Mouse (Mus musculus) embryo, embryonic 10.5 days (tissue): ENCODE data around the gene Pard6b.
A peak's percentile ranks its signal among the peaks of the same experiment; 100 is the strongest.

ENCODE experiments used
- DNase-seq: peaks from one replicate; pipeline ENCODE4 v3.0.0-alpha.2; 2015; ENCODE audit warnings: low spot score

Pard6b gene

GRCm38 (mm10) chr2:168059200-168059790 is 21.5 kb upstream of the Pard6b start:
- DNase-seq, result no peak

GRCm38 (mm10) chr2:168063712-168064111 is 17.1 kb upstream of the Pard6b start:
- no peak for DNase-seq

GRCm38 (mm10) chr2:168065511-168065910 is 15.3 kb upstream of the Pard6b start:
- DNase-seq, result no peak

DNA sequence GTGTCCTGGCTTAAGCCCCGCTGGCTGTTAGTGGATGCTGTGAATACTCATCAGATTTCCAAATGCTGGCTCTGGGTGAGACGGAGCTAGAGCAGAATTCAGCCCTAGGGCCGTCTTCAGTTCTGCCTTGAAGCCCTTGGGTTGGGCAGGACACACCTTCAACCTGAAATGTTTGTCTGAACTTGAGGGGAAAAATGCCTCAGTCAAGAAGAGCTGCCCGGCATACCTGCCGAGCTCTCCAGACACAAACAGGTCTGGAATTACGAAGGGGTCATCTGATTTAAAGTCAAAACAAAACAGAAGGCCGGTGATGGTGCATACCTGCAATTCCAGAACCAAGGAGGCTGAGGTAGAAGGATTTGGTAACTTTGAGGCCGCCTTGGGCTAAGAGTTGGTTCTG is 14.0 kb upstream of the Pard6b start:
- DNase-seq, result no peak

DNA sequence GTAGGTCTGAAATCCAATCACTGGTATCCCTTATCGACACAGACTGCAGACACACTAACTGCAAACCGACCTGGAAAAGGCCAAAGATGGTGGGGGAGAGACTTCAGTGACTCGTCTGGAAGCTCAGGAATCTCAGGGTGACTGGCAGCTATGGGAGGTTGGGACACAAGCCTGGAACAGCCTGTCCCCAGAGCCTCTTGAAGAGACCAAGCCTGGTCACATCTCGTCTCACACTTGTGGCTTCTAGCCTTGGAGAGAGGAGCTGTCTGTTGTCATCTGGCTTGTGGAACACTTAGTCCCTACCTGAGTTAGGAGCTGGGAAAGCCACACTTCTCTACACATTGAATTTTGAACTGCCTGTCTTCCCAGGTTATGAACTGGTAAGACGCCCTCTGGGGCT is 10.4 kb upstream of the Pard6b start:
- no peak for DNase-seq

DNA sequence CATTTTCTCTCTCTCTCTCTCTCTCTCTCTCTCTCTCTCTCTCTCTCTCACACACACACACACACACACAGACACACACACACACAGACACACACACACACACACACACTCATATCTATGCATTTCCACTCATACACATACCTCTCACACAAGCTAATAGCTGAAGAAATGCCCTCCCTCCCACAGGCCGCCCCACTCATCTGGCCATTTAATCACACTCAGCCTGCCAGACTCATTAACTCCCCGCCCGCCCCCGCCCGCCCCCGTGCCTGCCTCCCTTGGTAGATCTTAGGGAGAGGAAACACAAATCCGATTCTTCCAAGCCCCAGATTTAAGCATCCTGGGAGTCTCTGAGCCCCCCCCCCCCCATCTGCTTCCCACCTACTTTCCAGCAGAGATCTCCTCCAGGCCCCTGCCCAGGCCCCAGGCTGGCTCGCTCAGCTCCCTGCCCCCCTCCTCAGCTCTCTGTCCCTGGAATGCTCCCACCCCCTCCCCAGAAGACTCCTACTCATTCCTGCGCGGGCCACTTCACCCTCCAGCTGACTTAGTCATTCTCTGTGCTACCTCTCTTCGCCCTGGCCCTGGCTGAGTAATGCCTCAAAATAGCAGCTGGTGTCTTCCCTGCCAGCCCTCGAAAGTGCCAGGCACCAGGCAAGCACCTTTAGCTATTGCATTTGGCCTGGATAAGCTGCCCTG is 8.2 kb upstream of the Pard6b start:
- DNase-seq, result peak; percentile 57

DNA sequence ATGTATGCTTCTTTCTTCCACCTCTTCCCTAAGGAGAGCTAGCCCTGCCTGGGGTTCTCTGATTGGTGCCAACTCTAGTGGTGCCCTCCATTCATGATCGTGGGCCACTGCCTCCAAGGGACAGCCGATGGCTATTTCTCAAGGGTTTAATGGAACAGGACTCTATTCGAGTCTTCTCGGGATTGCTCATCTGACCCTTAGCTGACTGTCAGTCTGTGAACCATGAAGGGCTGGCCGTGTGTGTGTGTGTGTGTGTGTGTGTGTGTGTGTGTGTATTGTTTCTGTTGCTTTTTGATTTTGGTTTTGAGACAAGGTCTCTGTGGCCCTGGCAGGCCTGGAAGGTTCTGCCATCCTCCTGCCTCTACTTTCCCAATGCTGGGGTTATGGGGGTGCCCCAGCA is 7.1 kb upstream of the Pard6b start:
- DNase-seq, result no peak

DNA sequence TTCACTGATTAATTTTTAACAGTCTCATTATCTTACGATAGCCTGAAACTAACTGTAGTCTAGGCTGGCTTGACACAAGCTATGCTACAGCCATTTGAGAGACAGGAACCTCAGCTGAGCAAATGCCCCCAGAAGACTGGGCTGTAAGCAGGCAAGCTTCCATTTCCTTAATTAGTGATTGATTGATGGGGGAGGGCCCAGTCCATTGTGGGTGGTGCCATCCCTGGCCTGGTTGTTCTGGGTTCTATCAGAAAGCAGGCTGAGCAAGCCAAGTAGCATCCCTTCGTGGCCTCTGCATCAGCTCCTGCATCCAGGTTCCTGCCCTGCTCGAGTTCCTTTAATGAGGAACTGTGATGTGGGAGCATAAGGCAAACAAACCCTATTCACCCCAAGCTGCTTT is 6.3 kb upstream of the Pard6b start:
- peak; percentile 9 for DNase-seq

DNA sequence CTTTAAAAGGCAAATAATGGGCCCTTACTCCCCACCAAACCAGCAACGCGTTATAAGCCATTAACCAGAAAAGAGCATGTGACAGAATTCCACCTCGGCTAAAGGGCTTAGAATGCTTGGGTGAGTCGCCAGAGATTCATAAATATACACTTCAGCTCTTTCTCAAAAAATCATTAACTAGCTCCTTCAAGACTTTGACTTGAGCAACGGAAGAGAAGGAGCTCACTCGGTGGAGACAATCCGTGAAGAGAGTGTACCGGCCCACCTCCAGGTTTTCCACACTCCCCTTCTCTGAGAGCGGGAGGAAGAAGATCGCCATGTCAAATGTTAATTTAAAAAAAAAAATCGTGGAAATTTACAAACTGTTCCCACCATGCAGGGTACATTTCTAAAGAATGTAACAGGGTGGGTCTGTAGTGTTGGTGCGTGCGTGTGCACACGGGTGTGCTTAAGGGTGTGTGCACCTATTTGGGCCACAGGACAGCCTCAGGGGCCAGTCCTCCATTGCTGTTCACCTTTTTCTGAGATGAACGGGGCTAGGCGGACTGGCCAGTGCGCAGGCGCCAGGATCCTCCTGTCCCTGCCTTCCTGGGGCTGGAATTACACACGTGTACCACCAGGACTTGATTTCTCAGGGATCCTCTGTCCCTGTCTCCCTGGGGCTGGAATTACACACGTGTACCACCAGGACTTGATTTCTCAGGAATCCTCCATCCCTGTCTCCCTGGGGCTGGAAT is 3.8 kb upstream of the Pard6b start:
- no peak for DNase-seq

DNA sequence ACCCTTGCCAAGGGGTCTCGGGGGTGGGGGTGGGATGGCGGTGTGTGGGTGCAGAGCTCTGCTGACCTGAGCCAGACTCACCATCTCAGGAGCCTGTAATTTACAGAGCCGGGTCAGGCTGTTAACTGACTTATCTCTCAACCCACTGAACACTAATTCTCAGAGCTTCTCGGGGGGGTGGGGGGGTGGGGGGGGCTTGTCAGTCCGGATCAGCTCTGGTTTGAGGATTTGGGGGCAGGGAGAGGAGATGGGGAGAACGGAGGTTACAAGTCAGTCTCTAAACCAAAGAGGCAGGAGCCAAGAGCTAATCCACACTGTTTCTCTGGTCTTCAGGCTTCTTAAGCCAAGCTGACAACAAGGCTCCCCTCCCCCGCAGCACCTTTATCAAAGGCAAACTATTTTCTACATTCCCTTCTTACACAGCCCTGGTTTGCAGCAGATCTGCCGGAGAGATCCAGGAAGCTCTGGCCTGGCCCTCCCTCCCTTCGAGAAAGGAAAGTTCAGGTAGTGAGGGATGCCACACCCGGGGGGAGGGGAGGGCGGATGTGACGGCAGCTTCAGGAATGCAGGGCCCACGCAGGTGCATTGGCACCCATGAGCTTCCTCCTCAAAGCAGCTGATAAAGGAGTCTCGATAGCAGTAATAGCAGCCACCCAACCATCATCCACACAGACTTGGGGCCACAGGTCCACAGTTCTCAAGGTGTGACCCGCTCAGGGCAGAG is 2.5 kb upstream of the Pard6b start:
- no peak for DNase-seq

DNA sequence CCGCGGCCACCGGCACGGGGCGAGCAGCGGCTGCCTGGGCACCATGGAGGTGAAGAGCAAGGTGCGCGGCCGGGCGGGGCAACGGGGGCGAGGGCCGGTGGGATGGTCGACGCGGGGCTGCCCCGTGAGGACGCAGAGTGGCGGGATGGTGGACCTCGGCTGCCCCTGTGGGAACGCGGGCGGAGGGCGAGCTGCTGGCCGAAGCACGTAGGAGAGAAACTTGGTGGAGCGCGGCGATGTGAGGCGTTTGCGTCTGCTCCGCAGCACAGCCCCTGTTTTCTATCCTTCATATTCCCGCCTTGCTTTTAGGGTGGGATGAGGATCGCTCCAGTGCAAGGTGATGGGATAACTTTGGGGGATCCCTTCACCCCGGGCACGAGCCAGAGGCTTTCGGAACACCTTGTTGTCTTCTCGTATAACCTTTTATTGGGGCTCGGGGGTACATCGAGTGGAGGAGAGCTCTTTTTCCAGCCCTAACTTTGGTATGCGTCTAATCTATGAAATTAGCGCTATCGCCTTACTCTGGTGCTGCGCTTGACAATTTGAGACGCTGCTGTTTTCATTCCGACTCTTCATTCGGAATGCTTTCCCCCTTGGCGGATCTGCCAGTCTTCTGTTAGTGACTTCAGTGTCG is 612 bp downstream of the Pard6b start:
- DNase-seq, result peak; percentile 55

DNA sequence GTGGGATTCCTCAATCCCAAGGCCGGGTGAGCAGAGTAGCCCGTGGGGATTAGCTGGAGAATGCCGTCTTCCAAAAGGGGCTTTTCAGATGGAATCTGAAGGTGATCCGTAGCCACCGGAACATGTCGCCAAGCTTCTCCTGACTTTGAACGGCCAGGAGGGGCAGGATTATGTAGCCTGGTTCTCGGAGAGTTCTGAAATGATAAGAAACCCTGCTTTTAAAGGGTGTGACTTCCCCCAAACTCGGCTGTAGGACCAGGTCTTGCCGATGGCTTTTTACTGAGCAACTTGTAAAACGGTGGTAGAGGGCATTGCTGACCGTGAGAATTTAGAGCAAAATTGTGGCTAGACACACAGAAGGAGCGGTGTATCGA is 1.1 kb downstream of the Pard6b start:
- DNase-seq, result peak; percentile 42

- DNase-seq, result no peak
Measured at GRCm38 (mm10) chr2:168083593-168083992, 2.8 kb downstream of the Pard6b start.

- DNase-seq, result no peak
Measured at GRCm38 (mm10) chr2:168084228-168084627, 3.4 kb downstream of the Pard6b start.

DNA sequence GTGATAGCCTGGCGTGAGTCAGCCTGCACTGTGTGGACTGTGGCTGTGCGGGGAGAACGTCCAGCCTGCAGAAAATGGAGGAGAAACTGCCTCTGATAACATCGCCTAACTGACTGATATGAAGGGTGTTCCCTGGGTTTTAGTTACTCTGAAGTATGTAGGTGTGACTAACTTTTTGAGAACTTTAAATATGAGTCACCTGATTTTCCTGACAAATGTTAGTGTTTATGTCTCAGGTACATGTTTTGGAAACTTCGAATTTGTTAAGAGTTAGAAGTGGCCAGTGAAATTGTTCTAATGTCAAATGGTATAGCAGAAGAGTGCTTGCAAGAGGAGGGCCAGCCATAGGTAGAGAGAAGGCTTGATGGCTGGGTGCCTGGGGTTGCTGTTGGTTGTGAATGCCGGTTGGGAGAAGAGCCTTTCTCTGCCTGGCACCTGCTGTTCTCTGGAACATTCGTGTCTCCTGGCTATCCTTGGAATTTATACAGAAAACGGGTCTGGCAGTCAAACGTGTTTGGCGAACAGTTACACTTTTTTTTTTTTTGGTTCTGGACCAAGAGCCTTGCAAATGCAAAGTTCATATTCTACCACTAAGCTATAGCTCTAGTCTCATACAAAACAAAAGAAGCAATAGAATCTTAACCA is 4.9 kb downstream of the Pard6b start:
- DNase-seq, result no peak

DNA sequence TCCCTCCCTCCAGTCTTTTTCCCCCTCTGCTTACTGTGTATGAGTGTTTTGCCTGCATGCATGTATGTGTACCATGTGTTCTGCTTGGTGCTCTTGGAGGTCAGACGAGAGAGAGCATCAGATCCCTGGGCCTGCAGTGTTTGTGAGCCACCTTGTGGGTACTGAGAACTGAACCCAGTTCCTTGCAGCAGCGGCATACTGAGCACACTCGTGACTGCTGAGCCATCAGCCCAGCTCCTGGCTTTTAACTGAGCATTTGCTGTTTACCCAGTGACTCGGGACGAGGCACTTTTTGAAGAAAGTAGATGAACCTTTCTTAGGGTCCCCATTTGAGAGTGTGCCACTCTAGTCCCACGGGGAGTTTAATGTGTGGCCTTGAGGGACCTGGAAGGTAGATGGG is 5.5 kb downstream of the Pard6b start:
- no peak for DNase-seq

DNA sequence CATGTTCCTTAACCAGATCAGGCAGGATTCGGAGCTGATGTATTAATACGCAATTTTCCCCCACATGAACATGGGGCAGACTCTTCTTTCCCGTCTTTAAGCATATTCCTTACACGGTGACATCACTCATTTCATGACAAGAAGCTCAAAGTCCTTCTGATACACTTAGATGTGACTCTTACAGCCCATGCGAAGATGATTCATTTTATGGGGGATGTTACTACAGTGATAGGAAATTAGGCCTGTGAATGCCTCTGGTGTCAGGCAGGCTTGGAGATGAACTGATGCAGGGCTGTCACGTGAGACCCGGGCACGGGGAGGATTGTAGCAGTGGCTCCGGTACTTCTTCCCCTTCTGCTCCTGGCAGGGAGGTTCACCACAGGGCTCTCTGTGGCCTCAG is 6.0 kb downstream of the Pard6b start:
- no peak for DNase-seq

DNA sequence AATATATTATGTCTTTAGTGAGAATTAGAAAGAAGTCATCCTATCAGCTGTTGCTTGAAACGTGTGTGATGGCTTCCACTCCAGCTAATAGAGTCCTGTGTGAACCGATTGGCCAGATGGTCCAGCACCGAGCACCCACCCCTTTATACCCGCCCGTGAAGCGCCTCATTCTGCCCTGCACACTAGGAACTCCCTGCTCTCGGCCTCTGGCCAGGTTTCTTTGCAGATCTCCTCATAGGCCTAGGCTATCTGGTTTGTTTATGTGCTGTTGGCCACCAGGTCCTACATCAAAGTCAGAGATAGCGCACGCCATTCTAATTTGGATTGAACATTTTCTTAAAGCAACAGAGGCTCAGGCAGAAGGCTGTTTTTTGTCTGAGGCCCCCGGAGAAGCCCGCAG is 10.8 kb downstream of the Pard6b start:
- DNase-seq, result no peak

DNA sequence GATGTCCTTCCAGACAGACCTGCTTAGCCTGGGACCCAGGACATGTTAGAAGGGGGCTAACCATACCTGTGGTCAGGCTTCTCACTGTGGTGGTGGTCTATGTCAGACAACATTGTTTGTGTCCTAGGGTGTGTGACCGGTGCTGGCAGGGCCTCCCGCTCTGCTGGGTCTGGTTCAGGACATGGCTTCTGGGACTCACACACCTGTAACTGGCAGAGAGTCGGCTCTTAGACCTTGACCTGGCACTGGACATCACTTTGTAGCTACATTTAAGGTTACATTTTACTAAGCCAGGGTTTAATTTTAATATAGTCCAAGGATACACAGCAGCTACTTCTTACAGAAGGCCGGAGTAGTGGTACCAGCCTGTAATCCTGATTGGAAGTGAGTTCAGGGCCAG is 12.3 kb downstream of the Pard6b start:
- DNase-seq, result no peak

DNA sequence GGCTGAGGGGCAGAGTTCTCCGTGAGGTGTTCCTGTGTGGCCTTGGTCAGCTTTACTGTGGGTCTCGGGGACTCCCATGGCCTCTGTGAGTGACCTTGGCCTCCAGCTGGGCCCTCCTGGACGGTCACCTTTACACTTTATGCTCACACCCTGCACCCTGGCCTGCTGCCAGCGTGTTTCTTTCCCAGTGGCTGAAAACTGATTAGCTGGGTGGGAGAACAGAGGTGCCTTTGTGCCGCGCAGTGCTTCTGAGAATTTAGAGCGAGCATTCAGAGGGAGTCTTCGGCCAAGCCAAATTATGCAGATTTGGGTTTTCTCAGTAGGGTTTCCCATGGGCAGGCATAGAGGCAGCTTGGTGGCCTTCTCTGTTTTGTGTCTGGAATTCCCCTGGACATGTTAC is 14.3 kb downstream of the Pard6b start:
- DNase-seq, result no peak

DNA sequence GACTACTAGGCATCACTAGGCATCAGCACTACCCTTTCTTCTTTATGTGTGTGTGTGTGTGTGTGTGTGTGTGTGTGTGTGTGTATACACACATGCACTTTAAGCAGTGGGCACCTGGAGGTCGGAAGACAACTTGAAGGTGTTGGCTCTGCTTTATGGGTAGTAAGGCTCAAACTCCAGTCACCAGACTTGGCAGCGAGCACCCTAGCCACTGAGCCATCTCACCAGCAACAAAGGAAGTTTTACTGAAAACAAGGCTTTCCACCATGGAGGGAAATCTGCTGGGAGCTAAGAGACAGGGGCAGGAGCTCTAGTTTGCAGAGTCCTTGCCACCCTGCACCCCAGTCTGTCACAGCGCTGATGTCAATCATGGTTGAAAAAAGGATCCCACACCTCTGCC is 15.7 kb downstream of the Pard6b start:
- no peak for DNase-seq

GRCm38 (mm10) chr2:168098040-168098439 is 17.2 kb downstream of the Pard6b start:
- peak; percentile 73 for DNase-seq
